In the genomic region with DNA sequence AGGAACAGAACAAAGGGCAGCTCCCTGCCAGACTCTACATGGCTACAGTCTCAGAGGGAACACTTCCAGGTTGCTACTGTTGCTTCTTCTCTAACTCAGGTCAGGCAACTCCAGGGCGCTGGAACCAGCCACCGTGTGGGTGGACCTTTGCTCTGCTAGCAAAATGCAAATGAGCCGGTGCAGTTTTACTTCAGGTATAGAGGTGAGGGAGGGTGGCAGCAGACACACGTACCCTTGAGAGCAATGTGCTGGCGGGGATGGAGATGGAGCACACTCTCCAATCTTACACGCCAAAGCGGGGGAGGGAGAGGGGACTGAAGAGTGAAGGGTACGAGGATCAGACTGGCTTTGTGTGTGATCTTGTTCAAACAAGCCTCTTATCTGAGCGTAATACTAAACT, we compare ENCODE assay signal across 15 mouse cellular contexts.
DNase-seq lines count a peak whose midpoint lies in the region; ATAC-seq and TF ChIP-seq lines count a peak whose summit lies in the region.
"Had no signal": no experiment of that assay in that cellular context is flagged by ENCODE, and none has a peak within 500 bp of the region (broad histone marks: within the 10 kb centered on the region; RNA-seq: fewer than 3 reads in every experiment).

No protein-coding gene starts in this region.

- H3K9me3 ChIP-seq in kidney, embryonic 16.5 days (ENCODE audit: low read length), result no peaks in the 10 kb centered on the region
- no peaks in the 10 kb centered on the region for H3K9me3 ChIP-seq in liver, postnatal 0 days (ENCODE audit: low read length)

- 0 out of 2 replicates have a peak overlapping the region, but pooled peaks have one; percentile 11 for H3K9ac ChIP-seq in kidney, embryonic 16.5 days (replicated peaks; ENCODE audit: low read length)
- H3K9ac ChIP-seq in liver, postnatal 0 days (replicated peaks), result no peak overlapping the region

- peak overlapping the region; percentile 31 for H3K27ac ChIP-seq in gastrocnemius, adult 2 months
- H3K27ac ChIP-seq in kidney, embryonic 16.5 days (ENCODE audit: low read length), result no peak overlapping the region
- H3K27ac ChIP-seq in liver, postnatal 0 days (ENCODE audit: low read depth), result no peak overlapping the region
- H3K27ac ChIP-seq: layer of hippocampus, adult 2 months had no signal

- DNase-seq in gastrocnemius, adult 2 months, result no peak
- no peak for DNase-seq in gastrocnemius, adult 18-20 months (ENCODE audit: low spot score)
- DNase-seq in fat pad, adult 2 months (ENCODE audit: extremely low read depth, low read depth, low spot score), result peak; percentile 26
- DNase-seq in liver, postnatal 0 days, result no peak
- DNase-seq in adrenal gland, adult 2 months, result no peak
- no peak for DNase-seq in cerebellum, postnatal 36 days
- no peak for DNase-seq in cerebellum, adult 18-20 months
- DNase-seq: adrenal gland, postnatal 10 days; embryo, embryonic 11 days; heart, postnatal 4 days; lung, adult 2 months had no signal

- intact Hi-C loops in gastrocnemius, adult 2 months (cut with DNase I), result no loop called here

- ATAC-seq in kidney, embryonic 16.5 days (ENCODE audit: low FRiP score, low TSS enrichment), result no peak
- no peak for ATAC-seq in liver, postnatal 0 days

- 0 out of 2 replicates have a peak, but pooled peaks cover 14% of the 10 kb centered on the region for H3K4me1 ChIP-seq in kidney, embryonic 16.5 days (ENCODE audit: insufficient read depth, low read length)
- 0 out of 2 replicates have a peak, but pooled peaks cover 8% of the 10 kb centered on the region for H3K4me1 ChIP-seq in liver, postnatal 0 days (ENCODE audit: insufficient read depth)

- 26% methylated on average over 9 of the region's 9 CpGs for WGBS in kidney, embryonic 16.5 days
- 47% methylated on average over 9 of the region's 9 CpGs for WGBS in liver, postnatal 0 days (ENCODE audit: insufficient replicate concordance)

- H3K4me3 ChIP-seq in gastrocnemius, adult 2 months, result no peak overlapping the region
- H3K4me3 ChIP-seq in kidney, embryonic 16.5 days (ENCODE audit: low read length), result no peak overlapping the region
- no peak overlapping the region for H3K4me3 ChIP-seq in liver, postnatal 0 days (ENCODE audit: low read depth, low read length)
- H3K4me3 ChIP-seq: layer of hippocampus, adult 2 months; myocyte had no signal

- H3K4me2 ChIP-seq in kidney, embryonic 16.5 days (replicated peaks; ENCODE audit: low read depth, low read length), result no peak overlapping the region
- peak overlapping the region; percentile 54 for H3K4me2 ChIP-seq in liver, postnatal 0 days (ENCODE audit: low read depth, low read length)
- H3K4me2 ChIP-seq: heart, embryonic 11.5 days had no signal

- H3K36me3 ChIP-seq in kidney, embryonic 16.5 days (ENCODE audit: insufficient read depth, low read length), result no peaks in the 10 kb centered on the region
- H3K36me3 ChIP-seq in liver, postnatal 0 days (replicated peaks; ENCODE audit: insufficient read depth, low read length), result no peaks in the 10 kb centered on the region

- no peak for TF ChIP-seq CTCF in gastrocnemius, adult 2 months (IDR thresholded peaks at IDR 0.05)
- TF ChIP-seq CTCF in liver, postnatal 0 days (IDR thresholded peaks at IDR 0.05; ENCODE audit: low read depth), result no peak

- no peak for TF ChIP-seq EP300 in liver, postnatal 0 days (IDR thresholded peaks at IDR 0.05; ENCODE audit: low read depth)

- no peaks in the 10 kb centered on the region for H3K27me3 ChIP-seq in kidney, embryonic 16.5 days (ENCODE audit: insufficient read depth, low read length)
- no peaks in the 10 kb centered on the region for H3K27me3 ChIP-seq in liver, postnatal 0 days (ENCODE audit: insufficient read depth, low read length)
